Mouse (Mus musculus) adrenal gland, postnatal 14 days (tissue): Measurements from ENCODE around the gene Smarcd3. TPM values are rescaled to one million over a fixed set of nuclear protein-coding genes. Genes with fewer than 3 reads are reported as not detected.

Experiments
- DNase-seq: peaks from one replicate; pipeline ENCODE4 v3.0.0; 2021; ENCODE audit warnings: mixed read lengths
- long read RNA-seq, 2 experiments: library from polyadenylated mRNA; stranded (forward); transcript quantifications; one replicate each; pipeline ENCODE4 v2.0.0; 2021
- total RNA-seq: library from RNA; stranded (reverse); gene quantifications from 2 replicates; pipeline ENCODE4 v1.2.3, GENCODE M21; 2021

Gene Smarcd3
- total RNA-seq, result 15.5 and 24.3 TPM in 2 replicates
- long read RNA-seq, experiment 1, transcript Smarcd3-208 (14 exons, 1,712 nt), result minor isoform, 8 of 30 reads
- long read RNA-seq, experiment 1, transcript Smarcd3-201 (13 exons, 1,735 nt), result major isoform, 18 of 30 reads
- long read RNA-seq, experiment 1, partial matches to known transcripts, result 2 of 30 reads
- long read RNA-seq, experiment 1, other reads (novel, unspliced or antisense), result 2 of 30 reads
- long read RNA-seq, experiment 2, transcript Smarcd3-201 (13 exons, 1,735 nt), result major isoform, 12 of 17 reads
- long read RNA-seq, experiment 2, partial matches to known transcripts, result 3 of 17 reads
- long read RNA-seq, experiment 2, other reads (novel, unspliced or antisense), result 1 of 17 reads

DNA sequence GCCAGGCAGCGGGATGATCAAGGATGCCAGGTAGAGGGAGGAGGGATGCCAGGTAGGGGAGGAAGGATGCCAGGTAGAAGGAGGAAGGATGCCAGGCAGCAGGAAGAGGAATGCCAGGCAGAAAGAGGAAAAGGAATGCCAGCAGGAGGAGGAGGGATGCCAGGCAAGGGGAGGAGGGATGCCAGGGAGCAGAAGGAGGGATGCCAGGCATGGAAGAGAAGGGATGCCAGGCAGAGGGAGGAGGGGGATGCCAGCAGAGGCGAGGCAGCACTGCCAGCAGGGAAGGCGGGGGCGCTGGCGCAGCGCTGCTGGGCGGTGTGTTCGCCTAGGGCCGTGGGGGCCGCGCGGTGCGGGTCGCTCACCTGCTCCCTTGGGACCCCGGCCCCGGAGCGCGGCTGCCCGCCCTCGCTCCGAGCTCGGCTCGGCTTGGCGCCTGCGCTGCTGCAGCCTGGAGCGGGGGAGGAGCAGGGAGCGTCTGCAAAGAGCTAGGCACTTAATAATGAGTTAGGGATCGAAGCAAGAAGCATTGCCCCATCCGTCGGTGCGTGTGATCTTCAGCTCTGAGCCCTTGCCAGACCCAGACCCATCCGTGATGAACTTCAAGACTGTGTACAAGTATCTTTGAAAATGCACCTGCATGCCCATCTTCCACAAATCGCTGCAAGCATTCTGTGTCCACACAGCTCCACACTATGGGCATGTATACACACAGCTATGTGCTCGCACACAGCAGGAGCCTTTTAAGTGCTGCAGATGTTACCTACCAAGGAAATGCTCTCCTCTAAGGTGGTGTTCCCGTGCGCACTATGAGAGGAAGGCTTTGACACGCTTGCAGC, at the start of gene Smarcd3:
Gene Smarcd3, minus strand, starts transcription at position 426 of the 836 bp plus-strand sequence.
- peak; percentile 76 for DNase-seq

DNA sequence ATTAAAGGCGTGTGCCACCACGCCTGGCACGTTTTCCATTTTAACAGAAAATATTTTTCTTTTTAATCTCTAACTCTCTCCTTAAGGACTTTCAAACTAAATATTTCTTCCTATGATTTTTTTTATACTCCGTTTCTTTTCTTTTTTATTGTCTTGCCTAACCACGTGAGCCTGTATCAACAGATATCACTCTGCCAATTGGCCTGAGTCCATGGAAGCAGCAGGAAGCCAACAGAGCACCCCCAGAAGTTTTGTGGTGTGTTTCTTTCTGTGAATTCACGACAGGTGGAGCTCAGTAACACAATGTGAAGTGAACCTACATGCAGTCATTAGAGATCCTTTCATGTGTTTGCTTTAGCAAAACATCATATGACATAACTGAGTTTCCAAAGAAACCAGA, 37.2 kb upstream of the Smarcd3 start:
- DNase-seq, result no peak

DNA sequence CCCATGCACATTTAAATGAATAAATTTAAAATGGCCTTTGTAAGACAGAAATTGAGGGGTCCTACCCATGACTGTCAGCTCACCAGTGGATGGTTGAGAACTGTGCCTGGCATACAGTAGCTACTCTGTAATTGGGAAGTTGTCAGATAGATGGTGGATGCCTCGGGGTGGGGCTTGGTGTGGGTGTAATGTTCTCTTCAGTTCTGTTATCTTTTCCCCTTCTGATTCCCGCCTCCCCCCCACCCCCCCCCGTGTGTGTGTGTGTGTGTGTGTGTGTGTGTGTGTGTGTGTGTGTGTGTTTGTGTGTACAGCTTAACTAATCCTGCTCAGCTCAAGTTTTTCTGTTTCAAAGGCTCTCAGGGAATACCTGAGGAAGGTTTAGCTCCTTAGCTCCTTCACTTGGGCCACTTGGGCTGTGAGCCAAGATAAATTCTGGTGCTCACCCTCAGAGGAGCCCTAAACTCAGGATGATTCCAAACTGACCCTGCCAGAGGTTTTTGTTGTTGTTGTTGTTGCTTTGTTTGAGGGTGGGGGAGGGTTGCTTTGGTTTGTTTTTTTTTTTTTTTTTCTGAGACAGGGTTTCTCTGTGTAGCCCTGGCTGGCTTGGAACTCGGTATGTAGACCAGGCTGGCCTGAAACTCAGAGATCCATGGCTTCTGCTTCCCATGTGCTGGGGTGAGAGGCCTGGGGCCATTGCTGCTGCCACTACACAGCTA, 35.7 kb upstream of the Smarcd3 start:
- DNase-seq, result no peak

DNA sequence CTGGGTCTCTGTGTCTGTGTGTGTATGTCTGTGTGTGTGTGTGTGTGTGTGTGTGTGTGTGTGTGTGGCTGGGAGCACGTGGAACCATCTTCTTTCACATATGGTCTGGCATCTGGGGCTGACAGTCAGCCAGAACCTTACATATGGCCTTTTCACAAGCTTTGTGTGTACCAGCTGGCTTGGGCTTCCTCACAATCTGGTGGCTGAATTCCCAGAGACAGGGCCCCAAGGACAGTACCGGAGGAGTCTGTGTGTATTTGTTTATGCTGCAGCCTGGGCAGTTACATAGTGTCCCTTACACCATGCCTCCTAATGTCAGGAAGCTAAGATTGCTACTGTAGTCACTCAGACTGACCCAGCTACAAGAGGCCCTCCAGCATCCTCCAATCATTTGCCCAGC, 32.9 kb upstream of the Smarcd3 start:
- peak; percentile 38 for DNase-seq

DNA sequence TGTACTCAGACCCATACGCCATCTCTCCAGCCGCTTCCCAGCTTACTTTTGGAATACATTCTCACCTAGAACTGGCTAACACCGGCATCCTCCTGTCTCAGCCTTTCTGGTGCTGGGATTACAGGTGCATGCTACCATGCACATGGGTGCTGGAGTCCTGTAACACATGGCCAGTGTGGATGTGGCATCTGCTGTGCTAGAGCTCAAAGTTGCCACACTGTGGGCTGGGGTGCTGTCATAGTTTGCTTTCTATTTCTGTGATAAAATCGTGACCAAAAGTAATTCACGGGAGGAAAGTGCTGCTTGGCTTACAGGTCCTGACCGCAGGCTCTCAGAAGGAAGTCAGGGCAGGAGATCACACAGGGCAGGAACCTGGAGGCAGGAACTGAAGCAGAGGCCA, 30.3 kb upstream of the Smarcd3 start:
- DNase-seq, result no peak

DNA sequence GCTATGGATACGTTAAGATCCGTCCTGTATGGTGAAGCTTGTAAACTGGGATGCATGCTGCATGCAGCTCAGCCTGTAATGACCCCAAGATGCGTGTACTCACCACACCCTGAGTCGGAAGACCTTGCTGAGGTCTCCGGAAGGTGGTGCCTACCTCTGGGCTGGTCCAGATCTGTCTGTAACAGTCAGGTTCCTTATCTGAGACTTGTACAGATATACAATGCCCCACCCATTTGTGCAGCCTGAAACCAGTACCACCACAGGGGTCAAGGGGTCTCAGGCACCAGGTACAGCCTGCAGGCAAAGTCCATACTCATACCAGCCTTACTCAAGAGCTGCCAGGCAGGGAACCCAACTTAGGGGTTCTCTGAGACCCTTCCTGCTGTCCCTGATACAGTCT, 28.6 kb upstream of the Smarcd3 start:
- DNase-seq, result no peak

DNA sequence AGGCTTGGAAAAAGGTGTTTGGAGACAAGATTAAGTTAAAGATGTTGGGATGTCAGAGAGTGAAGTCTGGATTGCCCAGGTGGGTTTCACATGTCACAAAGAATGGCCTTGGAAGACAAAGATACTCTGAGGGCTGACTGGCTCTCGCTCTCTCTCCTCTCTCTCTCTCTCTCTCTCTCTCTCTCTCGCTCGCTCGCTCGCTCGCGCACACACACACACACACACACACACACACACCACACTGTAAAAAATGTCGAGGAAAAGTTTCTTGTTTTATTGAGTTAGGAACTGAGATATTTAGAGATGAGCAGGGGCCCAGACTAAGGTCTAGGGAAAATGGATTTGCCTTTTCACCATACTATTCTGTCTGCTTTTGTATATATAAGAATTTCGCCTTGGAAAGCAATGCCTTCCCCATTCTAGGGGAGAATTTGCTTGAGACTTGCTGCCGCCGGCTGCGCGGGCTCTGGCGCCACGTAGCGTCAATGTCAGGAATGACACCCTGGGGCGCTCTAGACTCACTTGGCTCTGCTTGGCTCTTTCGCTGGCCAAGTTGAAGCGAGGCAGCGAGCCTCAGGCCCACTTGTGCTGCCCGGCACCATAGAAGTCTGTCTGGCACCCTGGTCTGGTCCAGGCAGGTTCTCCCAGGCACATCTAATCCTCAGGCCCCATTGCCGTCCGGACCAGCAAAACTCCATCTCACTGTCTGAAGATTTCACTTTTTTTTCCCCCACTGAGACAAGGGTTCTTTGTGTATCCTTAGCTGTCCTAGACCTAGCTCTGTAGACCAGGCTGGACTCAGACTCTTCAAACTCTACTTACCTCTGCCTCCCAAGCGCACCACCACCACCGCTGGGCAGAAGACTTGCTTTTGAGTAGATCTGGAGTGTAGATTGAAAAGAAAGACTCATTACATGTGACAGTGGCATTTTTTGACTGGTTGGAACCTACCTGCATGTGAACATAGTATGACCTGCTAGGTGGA, 27.8 kb upstream of the Smarcd3 start:
- peak; percentile 88 for DNase-seq

DNA sequence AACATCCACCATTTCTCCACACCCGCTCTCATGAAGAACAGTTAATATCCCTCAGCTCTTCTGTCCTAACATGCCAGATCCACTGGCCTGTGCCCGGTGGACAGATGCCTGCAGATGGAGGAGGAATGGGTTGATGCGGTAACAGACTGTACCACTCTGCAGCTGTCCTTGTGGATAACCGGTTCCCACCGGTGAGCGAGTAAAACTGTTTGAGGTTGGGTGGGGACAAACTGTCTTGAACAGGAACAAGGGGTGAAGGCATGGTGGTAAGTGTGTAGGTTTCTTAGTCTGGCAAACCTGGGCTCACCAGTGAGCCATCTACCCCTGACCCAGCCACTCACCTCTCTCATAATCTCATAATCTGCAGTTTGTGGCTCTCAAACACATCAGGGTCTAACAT, 27.1 kb upstream of the Smarcd3 start:
- DNase-seq, result no peak

DNA sequence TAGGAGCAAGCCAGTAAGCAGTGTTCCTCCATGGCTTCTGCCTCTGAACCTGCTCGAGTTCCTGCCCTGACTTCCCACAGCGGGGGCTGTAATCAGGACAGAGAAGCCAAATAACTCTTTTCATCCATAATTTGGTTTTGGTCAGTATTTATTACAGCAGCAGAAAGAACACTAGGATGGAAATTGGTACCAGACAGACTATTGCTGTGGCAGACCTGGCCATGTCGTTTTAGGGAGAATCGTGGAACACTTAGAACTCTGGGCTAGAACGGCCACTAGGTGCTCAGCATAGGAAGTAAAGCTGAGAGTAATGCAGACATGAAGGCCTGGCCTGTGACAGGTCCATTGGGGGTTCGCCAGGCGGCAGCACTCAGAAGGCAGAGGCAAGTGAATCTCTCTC, 25.5 kb upstream of the Smarcd3 start:
- DNase-seq, result no peak

DNA sequence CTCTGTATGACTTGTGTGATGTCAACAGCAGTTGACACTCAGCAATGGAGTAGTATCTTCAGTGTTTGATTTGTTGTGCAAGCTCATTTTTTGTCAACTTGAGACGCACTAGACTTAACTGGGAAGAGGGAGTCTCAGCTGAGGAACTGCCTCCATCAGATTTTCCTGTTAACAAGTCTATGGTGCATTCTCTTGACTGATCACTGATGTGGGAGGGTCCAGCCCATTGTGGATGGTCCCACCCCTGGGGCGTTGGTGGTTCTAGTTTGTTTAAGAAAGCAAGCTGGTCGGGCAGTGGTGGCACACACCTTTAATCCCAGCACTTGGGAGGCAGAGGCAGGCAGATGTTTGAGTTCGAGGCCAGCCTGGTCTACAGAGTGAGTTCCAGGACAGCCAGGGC, 25.0 kb upstream of the Smarcd3 start:
- no peak for DNase-seq

DNA sequence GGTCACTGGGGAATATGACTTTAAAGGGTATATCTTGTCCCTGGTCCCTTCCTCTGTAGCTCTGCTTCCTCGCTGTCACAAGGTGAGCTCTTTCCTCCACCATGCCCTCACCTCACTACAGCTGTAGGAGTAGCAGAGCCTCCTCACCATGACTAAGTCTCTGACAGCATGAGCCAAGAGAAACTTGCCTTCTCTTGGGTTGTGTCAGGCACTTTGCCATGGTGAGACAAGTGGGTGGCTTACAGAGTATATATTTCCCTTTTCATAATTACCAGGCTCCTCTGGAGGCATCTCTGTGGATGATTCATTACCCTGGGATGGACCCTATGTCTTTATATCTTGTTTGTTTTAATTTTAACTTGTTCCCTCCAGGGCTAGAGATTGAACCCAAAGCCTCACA, 21.2 kb upstream of the Smarcd3 start:
- no peak for DNase-seq

DNA sequence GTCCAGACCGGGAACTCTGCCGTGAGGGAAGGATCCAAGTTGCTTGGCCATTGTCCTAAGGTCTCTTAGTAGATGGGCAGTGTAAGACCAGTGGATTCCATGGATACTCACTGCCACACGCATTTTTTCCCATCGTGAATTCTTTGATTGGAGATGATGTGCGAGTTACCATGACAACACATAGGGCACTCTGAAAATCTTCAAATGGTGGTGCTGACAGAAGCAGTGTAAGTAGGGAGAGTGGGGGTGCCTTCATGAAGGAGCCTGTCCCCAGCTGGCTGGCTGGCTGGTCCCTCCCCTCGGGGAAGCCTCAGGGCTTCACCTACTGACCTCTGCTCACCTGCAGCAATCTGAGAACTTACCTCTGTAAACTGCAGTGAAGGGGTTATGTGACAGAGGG, 14.9 kb upstream of the Smarcd3 start:
- DNase-seq, result no peak

DNA sequence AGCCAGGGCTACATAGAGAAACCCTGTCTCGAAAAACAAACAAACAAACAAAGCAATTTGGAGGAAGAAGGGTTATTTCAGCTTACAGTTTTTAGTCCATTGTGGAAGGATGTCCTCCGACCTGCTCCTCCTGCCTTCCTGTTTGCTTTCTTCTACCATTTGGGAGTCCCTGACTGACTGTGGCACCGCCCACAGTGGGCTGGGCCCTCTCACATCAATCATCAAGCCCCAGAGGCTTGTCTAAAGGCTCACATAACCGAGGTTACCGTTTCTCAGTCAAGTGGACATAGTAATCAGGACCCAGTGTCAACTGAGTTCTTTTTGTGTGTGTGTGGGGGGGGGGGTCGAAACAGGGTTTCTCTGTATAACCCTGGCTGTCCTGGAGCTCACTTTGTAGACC, 13.9 kb upstream of the Smarcd3 start:
- DNase-seq, result no peak

DNA sequence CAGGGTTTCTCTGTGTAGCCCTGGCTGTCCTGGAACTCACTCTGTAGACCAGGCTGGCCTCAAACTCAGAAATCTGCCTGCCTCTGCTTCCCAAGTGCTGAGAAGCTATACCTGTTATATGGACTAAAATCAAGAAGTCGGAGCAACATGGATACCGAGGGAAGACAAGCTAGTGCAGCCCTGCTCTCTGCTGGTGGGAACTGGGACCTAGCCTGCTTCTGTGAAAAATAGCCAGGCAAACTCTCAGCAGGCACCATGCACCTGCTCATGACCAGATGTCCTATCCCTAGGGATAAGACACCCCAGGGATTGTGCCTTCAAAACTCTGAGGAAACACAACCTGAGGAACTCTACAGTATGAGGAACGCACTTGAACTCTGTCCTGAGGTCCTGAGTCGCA, 12.8 kb upstream of the Smarcd3 start:
- no peak for DNase-seq

DNA sequence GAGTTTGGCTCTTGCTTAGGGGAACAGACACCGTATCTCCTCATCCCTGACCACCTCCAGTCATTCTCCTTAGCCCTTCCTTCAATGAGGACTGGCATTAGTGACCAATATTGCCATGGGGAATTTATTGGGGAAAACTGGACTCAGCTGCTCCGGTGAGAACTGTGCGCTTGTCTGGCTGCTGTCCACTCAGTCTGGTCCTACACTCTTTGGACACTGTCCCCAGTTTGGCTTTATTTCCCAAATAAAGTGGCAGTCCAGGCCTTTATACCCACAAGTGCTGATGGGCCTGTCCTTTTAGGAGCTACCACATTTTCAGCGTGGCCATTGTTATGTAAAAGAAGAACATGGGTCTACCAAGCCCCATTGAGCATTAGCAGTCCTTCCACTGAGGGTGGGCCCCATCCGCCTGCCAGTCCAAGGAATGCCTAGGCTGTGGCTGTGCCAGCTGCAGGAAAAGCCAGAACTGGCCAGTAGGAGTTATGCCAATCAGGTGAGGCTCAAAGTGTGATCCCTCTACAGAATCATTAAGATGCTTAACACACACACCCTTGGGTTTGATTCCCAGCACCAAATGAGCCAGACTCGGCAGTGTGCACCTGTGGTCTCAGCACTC, 11.4 kb upstream of the Smarcd3 start:
- no peak for DNase-seq

DNA sequence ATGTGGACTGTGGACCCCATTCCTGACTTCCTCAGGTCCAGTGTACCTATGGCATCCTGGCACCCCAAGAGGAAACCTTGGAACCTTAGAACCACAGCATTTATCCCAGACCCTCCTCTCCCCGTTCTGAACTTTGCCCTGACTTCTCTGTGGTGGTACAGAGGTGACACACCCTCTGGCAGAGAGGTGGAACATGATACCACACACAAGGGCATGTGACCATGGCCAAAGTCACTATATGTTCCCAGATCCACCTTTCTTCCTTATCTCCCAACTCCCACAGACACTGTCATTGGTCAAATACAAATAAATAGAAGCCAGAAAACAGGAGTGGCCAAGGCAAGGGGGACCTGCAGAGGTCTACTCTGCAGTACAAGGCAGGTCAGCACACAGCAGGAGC, 10.9 kb upstream of the Smarcd3 start:
- no peak for DNase-seq

DNA sequence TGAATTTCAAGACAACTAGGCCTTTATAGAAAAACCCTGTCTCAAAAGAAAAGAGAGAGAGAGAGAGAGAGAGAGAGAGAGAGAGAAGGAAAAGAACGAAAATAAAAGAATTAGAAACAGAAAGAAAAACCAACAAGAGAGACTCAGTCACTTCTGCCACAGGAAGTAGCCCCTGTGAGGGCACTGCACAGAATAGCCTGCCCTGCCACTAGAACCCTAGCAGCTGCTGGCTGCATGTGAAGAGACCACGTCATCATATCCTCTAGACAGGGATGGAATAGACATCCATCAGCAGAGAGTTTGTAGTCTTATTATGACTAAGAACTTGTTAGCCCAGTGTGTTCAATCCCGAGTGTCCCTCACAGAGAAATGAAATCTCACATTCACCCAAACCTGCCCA, 5.5 kb upstream of the Smarcd3 start:
- no peak for DNase-seq

DNA sequence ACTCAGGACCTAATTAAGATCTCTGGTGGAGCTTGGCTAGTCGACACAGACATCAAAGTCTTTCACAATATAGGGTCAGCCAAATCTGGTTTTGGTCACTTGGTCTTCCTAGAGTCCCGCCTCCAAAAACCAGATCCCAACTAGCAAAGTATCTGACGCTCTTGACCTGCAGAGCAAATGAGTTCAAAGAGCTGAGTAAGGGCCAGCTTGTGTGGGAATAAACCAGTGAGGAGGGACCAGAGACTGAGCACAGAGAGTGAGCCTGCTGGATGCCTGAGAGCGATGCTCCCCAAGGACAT, 560 bp upstream of the Smarcd3 start:
- DNase-seq, result no peak

DNA sequence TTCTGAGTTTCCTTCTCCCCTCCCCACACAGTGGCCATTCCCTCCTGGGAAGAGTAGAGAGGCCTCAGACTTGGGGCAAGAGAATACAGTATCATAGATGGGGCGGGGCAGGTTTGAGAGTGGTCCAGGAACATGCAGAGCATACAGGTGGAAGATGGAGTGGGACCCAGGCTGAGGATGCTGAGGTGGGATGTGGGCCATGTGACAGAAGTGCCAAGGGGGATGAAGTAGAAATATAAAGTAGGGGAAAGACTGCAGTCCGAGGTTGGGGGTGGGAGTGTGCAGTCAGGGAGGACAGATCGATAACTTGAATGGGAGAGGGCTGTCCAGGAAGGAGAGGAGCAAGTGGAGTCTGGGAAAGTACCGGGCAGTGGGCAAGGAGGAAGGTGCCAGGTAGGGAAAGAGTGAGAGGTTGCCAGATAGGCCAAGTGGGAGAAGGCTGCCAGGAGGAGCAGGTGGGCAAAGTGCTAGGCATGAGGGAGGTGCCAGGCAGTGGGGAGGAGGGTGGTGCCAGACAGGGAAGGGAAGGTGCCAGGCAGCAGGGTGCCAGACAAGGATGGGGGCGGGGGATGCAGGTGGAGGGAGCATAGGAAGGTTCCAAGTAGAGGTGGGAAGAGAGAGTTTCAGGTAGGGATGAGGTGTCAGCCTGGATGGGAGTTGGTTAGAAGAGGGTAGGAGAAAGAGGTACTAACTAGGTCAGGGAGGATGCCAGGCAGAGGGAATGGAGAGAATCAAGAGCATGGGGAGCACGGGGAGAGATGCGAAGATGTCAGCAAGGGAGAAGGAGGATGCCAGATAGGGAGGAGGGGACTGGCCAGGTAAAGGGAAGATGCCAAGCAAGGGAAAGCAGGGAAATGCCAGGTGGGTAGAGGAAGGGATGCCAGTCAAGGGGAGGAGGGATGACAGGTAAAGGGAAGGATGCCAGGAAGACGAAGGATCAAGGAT, 898 bp downstream of the Smarcd3 start:
- DNase-seq, result no peak

DNA sequence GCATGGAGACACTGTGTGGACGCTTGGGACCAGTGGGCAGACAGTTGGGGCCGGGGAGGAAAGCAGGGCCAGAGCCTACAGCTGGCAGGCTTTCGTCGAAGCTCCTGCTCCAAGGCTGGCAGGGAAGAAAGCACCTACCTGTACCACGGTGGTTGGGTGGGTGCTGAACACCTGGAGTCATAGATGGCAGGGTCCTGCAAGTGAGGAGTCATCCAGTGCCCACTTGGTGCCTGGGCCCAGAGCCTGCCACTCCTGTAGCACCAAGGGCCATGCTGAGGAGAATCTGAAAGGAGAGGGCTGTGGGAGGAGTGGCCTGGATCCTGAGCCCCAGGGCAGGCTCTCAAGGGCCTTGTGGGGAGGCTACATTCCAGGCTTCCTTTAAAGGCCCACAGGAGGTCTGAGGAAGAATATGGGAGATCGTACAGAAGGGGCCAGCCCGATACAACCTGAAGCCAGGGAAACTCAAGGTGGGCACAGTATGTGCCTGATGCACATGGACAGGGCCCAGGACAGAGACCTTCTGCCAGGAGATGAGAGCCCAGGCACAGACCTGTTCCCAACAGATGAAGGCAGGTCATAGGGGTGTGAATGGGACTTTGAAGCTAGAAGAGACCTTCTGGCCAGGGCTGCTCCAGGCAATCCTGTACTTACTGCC, 1.7 kb downstream of the Smarcd3 start:
- no peak for DNase-seq
